ENCODE assay signal across 12 mouse cellular contexts in the genomic region with DNA sequence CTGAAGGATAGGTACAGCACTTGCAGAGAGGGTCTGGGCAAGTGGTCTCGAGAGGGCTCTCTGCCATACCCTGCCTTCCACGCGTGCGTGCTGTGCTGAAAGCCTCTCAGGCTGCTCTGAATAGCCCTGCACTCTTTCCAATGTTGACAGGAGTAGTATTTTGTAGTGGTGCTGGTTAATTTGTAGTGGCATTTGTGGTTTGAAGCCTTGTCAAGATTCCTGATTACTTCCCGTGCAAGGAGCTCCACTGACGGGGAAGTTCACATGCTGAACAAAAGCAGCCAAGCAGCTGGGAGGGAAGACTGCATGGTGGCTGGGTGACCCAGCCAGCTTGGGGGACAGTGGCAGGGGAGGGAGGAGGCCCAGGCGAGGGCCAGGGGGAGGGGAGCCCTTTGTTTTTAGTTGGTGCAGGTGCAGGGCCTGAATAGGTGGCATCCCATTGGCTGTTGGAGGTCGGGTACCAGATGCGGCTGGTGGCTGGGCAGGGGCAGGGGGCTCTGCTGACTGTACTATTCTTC. TPM values are rescaled to one million over a fixed set of nuclear protein-coding genes. Genes with fewer than 3 reads are reported as not detected.
DNase-seq lines count a peak whose midpoint lies in the region; ATAC-seq lines count a peak whose summit lies in the region.
"Had no signal": no experiment of that assay in that cellular context is flagged by ENCODE, and none has a peak within 500 bp of the region (broad histone marks: within the 10 kb centered on the region; RNA-seq: fewer than 3 reads in every experiment).

No protein-coding gene starts in this region.

- ATAC-seq in limb, embryonic 11.5 days (ENCODE audit: insufficient number of reproducible peaks, low FRiP score, low TSS enrichment, low read depth): 0 out of 2 replicates have a peak, but pooled peaks have one; percentile 13
- peak; percentile 83 for ATAC-seq in forebrain, embryonic 12.5 days (ENCODE audit: low FRiP score)
- ATAC-seq in hindbrain, embryonic 16.5 days: peak; percentile 28; the same call in 1 of the 2 replicates
- peak; percentile 60 for ATAC-seq in neural tube, embryonic 13.5 days (ENCODE audit: low read depth)

- no peaks in the 10 kb centered on the region; the same call in 1 of the 2 replicates for H3K36me3 ChIP-seq in limb, embryonic 11.5 days (ENCODE audit: control insufficient read depth, insufficient read depth, low read length)
- peaks cover 6% of the 10 kb centered on the region for H3K36me3 ChIP-seq in limb, embryonic 10.5 days
- H3K36me3 ChIP-seq in forebrain, embryonic 12.5 days (replicated peaks): no peaks in the 10 kb centered on the region
- H3K36me3 ChIP-seq in hindbrain, embryonic 16.5 days (ENCODE audit: control insufficient read depth, insufficient read depth, low read length): no peaks in the 10 kb centered on the region
- no peaks in the 10 kb centered on the region for H3K36me3 ChIP-seq in neural tube, embryonic 13.5 days

- no peak overlapping the region for H3K27ac ChIP-seq in limb, embryonic 11.5 days (replicated peaks; ENCODE audit: low read depth, low read length)
- no peak overlapping the region; the same call in 1 of the 2 replicates for H3K27ac ChIP-seq in limb, embryonic 10.5 days
- H3K27ac ChIP-seq in forebrain, embryonic 12.5 days: peak overlapping the region; percentile 82
- H3K27ac ChIP-seq in hindbrain, embryonic 16.5 days (ENCODE audit: low read depth, low read length): 0 out of 2 replicates have a peak overlapping the region, but pooled peaks have one; percentile 40
- H3K27ac ChIP-seq in neural tube, embryonic 13.5 days (replicated peaks): peak overlapping the region; percentile 38; the same call in 1 of the 2 replicates

- 64% methylated on average over 9 of the region's 9 CpGs for WGBS in limb, embryonic 11.5 days
- 65% methylated on average over 9 of the region's 9 CpGs for WGBS in limb, embryonic 10.5 days
- 10% methylated on average over 9 of the region's 9 CpGs for WGBS in forebrain, embryonic 12.5 days
- WGBS in hindbrain, embryonic 16.5 days: 27% methylated on average over 9 of the region's 9 CpGs
- 24% methylated on average over 9 of the region's 9 CpGs for WGBS in neural tube, embryonic 13.5 days

- H3K9me3 ChIP-seq in limb, embryonic 11.5 days (ENCODE audit: control insufficient read depth, low read length): no peaks in the 10 kb centered on the region
- H3K9me3 ChIP-seq in limb, embryonic 10.5 days (replicated peaks): no peaks in the 10 kb centered on the region
- H3K9me3 ChIP-seq in forebrain, embryonic 12.5 days: no peaks in the 10 kb centered on the region
- H3K9me3 ChIP-seq in hindbrain, embryonic 16.5 days (ENCODE audit: control insufficient read depth, low read length): no peaks in the 10 kb centered on the region
- H3K9me3 ChIP-seq in neural tube, embryonic 13.5 days: no peaks in the 10 kb centered on the region

- H3K27me3 ChIP-seq in limb, embryonic 11.5 days (ENCODE audit: control insufficient read depth, insufficient read depth, low read length): no peaks in the 10 kb centered on the region
- no peaks in the 10 kb centered on the region for H3K27me3 ChIP-seq in limb, embryonic 10.5 days (ENCODE audit: low read depth, poor library complexity, severe bottlenecking)
- no peaks in the 10 kb centered on the region for H3K27me3 ChIP-seq in forebrain, embryonic 12.5 days
- H3K27me3 ChIP-seq in hindbrain, embryonic 16.5 days (replicated peaks; ENCODE audit: control insufficient read depth, insufficient read depth, low read length): no peaks in the 10 kb centered on the region
- no peaks in the 10 kb centered on the region for H3K27me3 ChIP-seq in neural tube, embryonic 13.5 days

- peaks cover 18% of the 10 kb centered on the region for H3K4me1 ChIP-seq in limb, embryonic 11.5 days (ENCODE audit: control insufficient read depth, insufficient read depth, low read length)
- H3K4me1 ChIP-seq in limb, embryonic 10.5 days: peaks cover 36% of the 10 kb centered on the region
- H3K4me1 ChIP-seq in forebrain, embryonic 12.5 days: peaks cover 36% of the 10 kb centered on the region
- H3K4me1 ChIP-seq in hindbrain, embryonic 16.5 days (ENCODE audit: control insufficient read depth, insufficient read depth, low read depth, low read length): peaks cover 18% of the 10 kb centered on the region
- peaks cover 20% of the 10 kb centered on the region for H3K4me1 ChIP-seq in neural tube, embryonic 13.5 days (replicated peaks)

- H3K4me3 ChIP-seq in limb, embryonic 11.5 days (ENCODE audit: low read depth, low read length): no peak overlapping the region
- H3K4me3 ChIP-seq in limb, embryonic 10.5 days: no peak overlapping the region
- H3K4me3 ChIP-seq in forebrain, embryonic 12.5 days (replicated peaks): no peak overlapping the region
- H3K4me3 ChIP-seq in hindbrain, embryonic 16.5 days (ENCODE audit: low read length): no peak overlapping the region
- H3K4me3 ChIP-seq in neural tube, embryonic 13.5 days: no peak overlapping the region

- H3K4me2 ChIP-seq in limb, embryonic 11.5 days (ENCODE audit: low read depth, severe bottlenecking): no peak overlapping the region
- H3K4me2 ChIP-seq in forebrain, embryonic 12.5 days: 0 out of 2 replicates have a peak overlapping the region, but pooled peaks have one; percentile 8
- H3K4me2 ChIP-seq in hindbrain, embryonic 16.5 days (ENCODE audit: low read length): no peak overlapping the region
- no peak overlapping the region for H3K4me2 ChIP-seq in neural tube, embryonic 13.5 days
- H3K4me2 ChIP-seq: liver, embryonic 11.5 days had no signal

- no peak for DNase-seq in limb, embryonic 11.5 days (ENCODE audit: low spot score)
- DNase-seq in limb, embryonic 10.5 days (ENCODE audit: low spot score): no peak
- no peak for DNase-seq in right cerebral cortex, postnatal 36 days (ENCODE audit: low spot score in 2 of 2)
- no peak for DNase-seq in layer of hippocampus, adult 11-12 months (ENCODE audit: low spot score)
- DNase-seq in frontal cortex, postnatal 25 days (ENCODE audit: low spot score in 2 of 2): no peak
- DNase-seq: cerebellum, postnatal 25 days; kidney, postnatal 10 days; right cerebral cortex, postnatal 14 days had no signal

- H3K9ac ChIP-seq in limb, embryonic 11.5 days (ENCODE audit: low read length): no peak overlapping the region
- H3K9ac ChIP-seq in forebrain, embryonic 12.5 days: no peak overlapping the region
- no peak overlapping the region for H3K9ac ChIP-seq in hindbrain, embryonic 16.5 days (ENCODE audit: low read depth, low read length)
- H3K9ac ChIP-seq in neural tube, embryonic 13.5 days: no peak overlapping the region

RNA-seq across cellular contexts. Expression of gene Crb2, which starts 53.8 kb away (rescaled TPM):
- polyA plus RNA-seq in limb, embryonic 11.5 days (2014; fragmentation: Nextera tagmentation; extraction: Ambion mirVana): 0.80 and 0.82 TPM in 2 replicates
- 2.1 and 4.3 TPM in 2 replicates for polyA plus RNA-seq in limb, embryonic 10.5 days (2016; fragmentation: Nextera tagmentation; extraction: Ambion mirVana)
- 24.8 and 24.9 TPM in 2 replicates for polyA plus RNA-seq in forebrain, embryonic 12.5 days (2016; fragmentation: Nextera tagmentation; extraction: Ambion mirVana)
- 3.7 and 4.5 TPM in 2 replicates for polyA plus RNA-seq in hindbrain, embryonic 16.5 days (2015; fragmentation: Nextera tagmentation; extraction: Ambion mirVana)
- 4.6 and 4.8 TPM in 2 replicates for polyA plus RNA-seq in neural tube, embryonic 13.5 days (2015; fragmentation: Nextera tagmentation; extraction: Ambion mirVana)

Comparison
In these comparisons a context has a peak if more than half of its experiments do, and no peak if none do; other contexts are left out.
1. ATAC-seq: peak in every context shown above with its lines; median percentile 83 in forebrain, embryonic 12.5 days; 60 in neural tube, embryonic 13.5 days; 28 in hindbrain, embryonic 16.5 days; 13 in limb, embryonic 11.5 days.
2. H3K27ac ChIP-seq: peak in forebrain, embryonic 12.5 days (single experiment), hindbrain, embryonic 16.5 days (single experiment) and neural tube, embryonic 13.5 days (single experiment); none in limb, embryonic 11.5 days (single experiment) and limb, embryonic 10.5 days (single experiment).